Mouse (Mus musculus) liver, embryonic 15.5 days (tissue): Measurements from ENCODE around the gene Med13l. TPM values are rescaled to one million over a fixed set of nuclear protein-coding genes. Genes with fewer than 3 reads are reported as not detected.

ENCODE experiments used
- ATAC-seq: fragments of 200-750 bp; cut with Nextera tagmentation; 2 replicates; pipeline ENCODE4 v1.8.0; 2017; ENCODE audit warnings: moderate number of reproducible peaks, mild to moderate bottlenecking, moderate library complexity; ENCODE audit not compliant: insufficient read depth
- H3K27ac ChIP-seq: fragments of 300-500 bp; sonication (generic); replicated peaks from 2 replicates; pipeline ENCODE4 v1.5.1; 2015; ENCODE audit warnings: mild to moderate bottlenecking, inconsistent platforms
- H3K27me3 ChIP-seq: fragments of 300-500 bp; sonication (generic); 2 replicates; pipeline ENCODE4 v1.6.1; 2015; ENCODE audit warnings: mild to moderate bottlenecking, inconsistent platforms
- H3K36me3 ChIP-seq: fragments of 300-500 bp; sonication (generic); replicated peaks from 2 replicates; pipeline ENCODE4 v1.6.1; 2015; ENCODE audit warnings: moderate library complexity, mild to moderate bottlenecking, inconsistent platforms
- H3K4me1 ChIP-seq: fragments of 300-500 bp; sonication (generic); replicated peaks from 2 replicates; pipeline ENCODE4 v1.6.1; 2015; ENCODE audit warnings: inconsistent platforms
- H3K4me2 ChIP-seq: fragments of 300-500 bp; sonication (generic); 2 replicates; pipeline ENCODE4 v1.6.1; 2015; ENCODE audit warnings: moderate library complexity, mild to moderate bottlenecking, inconsistent platforms
- H3K4me3 ChIP-seq: fragments of 300-500 bp; sonication (generic); replicated peaks from 2 replicates; pipeline ENCODE4 v1.5.1; 2015; ENCODE audit warnings: mild to moderate bottlenecking, inconsistent platforms
- H3K9ac ChIP-seq: fragments of 300-500 bp; sonication (generic); 2 replicates; pipeline ENCODE4 v1.6.1; 2015; ENCODE audit warnings: moderate library complexity, mild to moderate bottlenecking, inconsistent platforms
- H3K9me3 ChIP-seq: fragments of 300-500 bp; sonication (generic); replicated peaks from 2 replicates; pipeline ENCODE4 v1.6.1; 2016; ENCODE audit warnings: inconsistent platforms
- WGBS: fragments of 180-500 bp; shearing (Covaris S2); methylation state at CpG from one replicate; pipeline ENCODE4 v1.1.7; 2015; ENCODE audit warnings: mixed read lengths; ENCODE audit not compliant: insufficient replicate concordance; 5-methylcytosine and 5-hydroxymethylcytosine counted together
- polyA plus RNA-seq: library from polyadenylated mRNA; unstranded; fragments of >200 nt; fragmentation: Nextera tagmentation; extraction: Ambion mirVana; gene quantifications from 2 replicates; pipeline ENCODE4 v1.2.1, GENCODE M21; 2015

Gene Med13l
- polyA plus RNA-seq, 1 experiment from 2014 or later, result 11.0 TPM

DNA sequence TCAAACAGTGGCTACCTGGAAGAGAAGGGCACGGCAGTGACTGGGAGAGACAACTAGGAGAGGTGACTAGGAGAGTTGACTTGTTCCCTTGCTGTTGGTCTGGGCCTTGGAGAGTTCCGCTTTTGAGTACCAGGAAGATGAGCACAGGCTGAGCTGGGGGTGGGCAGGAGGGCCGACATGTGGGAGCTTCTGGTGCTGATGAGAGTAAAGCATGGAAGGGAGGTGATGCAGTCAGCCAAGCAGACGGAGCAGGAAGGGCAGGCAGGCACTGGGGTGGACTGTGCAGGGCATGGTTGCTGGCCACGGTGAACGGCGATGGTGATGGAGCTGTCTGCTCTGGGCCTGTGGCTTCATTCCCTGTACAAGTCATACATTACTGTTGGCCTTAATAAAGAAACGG lies 172.2 kb downstream of the Med13l start:
- WGBS, result 91% methylated on average over 8 of the region's 8 CpGs
- Histone ChIP-seq H3K9ac (no peak overlapping the region), H3K27ac (no peak overlapping the region), H3K27me3 (no peaks in the 10 kb centered on the region), H3K36me3 (peaks cover 97% of the 10 kb centered on the region), H3K9me3 (no peaks in the 10 kb centered on the region), H3K4me2 (no peak overlapping the region), H3K4me3 (no peak overlapping the region), H3K4me1 (no peaks in the 10 kb centered on the region)
- ATAC-seq, result no peak

DNA sequence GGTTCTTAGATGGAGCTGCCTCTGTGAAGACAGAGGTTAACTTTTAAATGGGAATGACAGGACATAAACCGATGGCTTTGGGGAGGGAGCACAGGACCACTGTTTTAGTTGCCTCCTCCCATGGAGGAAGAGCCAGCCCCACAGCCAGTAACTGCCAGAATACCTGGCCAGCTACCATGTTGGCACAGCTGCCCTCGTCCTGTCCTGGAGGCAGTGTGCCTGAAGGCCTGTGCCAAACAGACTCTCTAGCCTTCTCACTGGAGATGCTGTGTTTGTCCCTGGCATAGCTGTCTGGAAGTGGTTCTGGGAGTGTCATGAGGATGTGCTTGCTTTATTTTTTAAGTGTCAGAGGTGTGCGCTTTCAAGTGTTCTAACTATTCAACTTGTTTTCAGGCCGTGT lies 173.1 kb downstream of the Med13l start:
- Histone ChIP-seq H3K27me3 (no peaks in the 10 kb centered on the region), H3K4me2 (no peak overlapping the region), H3K4me3 (no peak overlapping the region), H3K36me3 (peaks cover 97% of the 10 kb centered on the region), H3K9ac (no peak overlapping the region), H3K9me3 (no peaks in the 10 kb centered on the region), H3K4me1 (no peaks in the 10 kb centered on the region), H3K27ac (no peak overlapping the region)
- WGBS, result 87% methylated on average over 4 of the region's 4 CpGs
- ATAC-seq, result no peak

DNA sequence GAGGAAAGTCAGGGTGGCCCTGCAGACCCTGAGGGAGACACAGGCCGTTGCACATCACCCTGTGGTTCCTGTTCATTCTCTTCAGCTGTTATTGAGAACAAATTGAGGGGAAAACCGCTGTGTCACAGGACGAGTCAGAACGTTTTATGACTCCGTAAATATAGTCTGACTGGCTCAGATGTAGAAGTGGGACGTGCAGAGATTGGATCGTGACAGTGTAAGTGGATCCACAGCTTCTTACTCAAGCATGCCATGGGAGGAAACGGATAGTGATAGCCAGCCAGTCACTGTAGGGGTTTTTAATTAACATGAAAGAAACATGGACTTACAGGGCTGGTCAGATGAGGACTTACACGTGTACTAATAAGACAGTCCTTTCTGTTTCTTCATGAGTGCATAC lies 174.0 kb downstream of the Med13l start:
- Histone ChIP-seq H3K4me1 (no peaks in the 10 kb centered on the region), H3K36me3 (peaks cover 97% of the 10 kb centered on the region), H3K27ac (no peak overlapping the region), H3K4me2 (no peak overlapping the region), H3K9me3 (no peaks in the 10 kb centered on the region), H3K9ac (no peak overlapping the region), H3K4me3 (no peak overlapping the region), H3K27me3 (no peaks in the 10 kb centered on the region)
- WGBS, result 85% methylated on average over 9 of the region's 9 CpGs
- ATAC-seq, result no peak

DNA sequence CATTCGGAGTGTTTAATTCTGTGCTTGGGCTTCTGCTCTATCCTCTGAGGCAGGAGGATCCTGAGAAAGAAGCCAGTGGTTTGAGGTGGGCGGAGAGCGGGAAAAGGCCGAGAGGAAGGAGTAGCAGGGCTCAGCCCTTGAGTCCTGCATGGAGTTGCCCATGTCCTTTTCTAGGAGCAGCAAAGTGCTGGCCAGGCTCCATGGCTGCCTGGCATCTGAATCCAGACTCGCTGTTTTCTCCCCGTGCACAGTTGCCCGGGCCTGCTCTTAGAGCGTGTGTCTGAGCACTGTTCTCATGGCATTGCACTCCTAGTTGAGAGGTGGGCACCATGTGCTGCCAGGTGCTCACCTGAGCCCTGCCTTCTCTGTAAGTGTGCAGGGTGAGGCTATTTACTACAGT lies 175.3 kb downstream of the Med13l start:
- H3K36me3 ChIP-seq, result peaks cover 97% of the 10 kb centered on the region
- no peaks in the 10 kb centered on the region for H3K9me3 ChIP-seq
- 93% methylated on average over 8 of the region's 8 CpGs for WGBS
- H3K4me3 ChIP-seq, result no peak overlapping the region
- no peak overlapping the region for H3K9ac ChIP-seq
- no peaks in the 10 kb centered on the region for H3K27me3 ChIP-seq
- H3K4me1 ChIP-seq, result no peaks in the 10 kb centered on the region
- ATAC-seq, result no peak
- H3K27ac ChIP-seq, result no peak overlapping the region
- no peak overlapping the region for H3K4me2 ChIP-seq

DNA sequence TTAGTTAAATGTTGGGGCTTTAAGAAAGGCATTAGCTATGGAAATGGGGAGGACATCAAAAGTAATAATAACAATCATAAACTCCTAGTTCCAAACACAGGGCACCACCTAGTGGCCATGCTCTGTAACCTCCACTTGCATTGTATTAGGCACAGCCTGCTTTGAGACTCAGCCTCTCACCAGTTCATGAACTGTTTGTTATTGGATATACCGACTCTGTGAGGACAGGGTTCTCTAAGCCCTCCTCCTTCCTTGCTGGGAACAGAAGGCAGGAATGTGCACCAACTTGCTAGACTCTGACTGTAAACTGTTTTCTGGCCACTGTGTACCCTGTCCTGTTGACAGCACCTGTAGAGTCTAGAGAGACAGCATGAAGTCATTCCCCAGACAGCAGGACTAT lies 177.1 kb downstream of the Med13l start:
- 52% methylated on average over 1 of the region's 1 CpGs for WGBS

DNA sequence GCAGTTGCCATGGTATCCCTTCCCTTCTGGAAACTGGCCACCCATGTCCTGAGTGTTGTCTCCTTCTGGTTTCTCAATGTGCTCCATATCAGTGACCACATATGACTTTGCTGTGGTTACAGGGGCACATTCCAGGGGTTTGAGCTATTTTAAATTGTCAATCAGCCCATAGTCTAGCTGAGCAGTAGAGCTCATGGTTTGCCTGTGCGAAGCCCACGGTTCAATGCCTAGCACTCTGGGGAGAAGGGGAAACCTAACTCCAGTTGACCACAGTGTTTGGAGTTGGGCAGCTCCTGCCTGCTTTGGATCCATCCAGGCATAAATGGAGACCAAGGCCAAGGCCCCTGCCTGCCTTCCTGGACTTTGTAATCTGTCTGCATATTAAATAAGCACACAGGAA lies 182.6 kb downstream of the Med13l start:
- peaks cover 100% of the 10 kb centered on the region for H3K36me3 ChIP-seq
- no peak overlapping the region for H3K27ac ChIP-seq
- 74% methylated on average over 2 of the region's 2 CpGs for WGBS
- ATAC-seq, result no peak
- no peaks in the 10 kb centered on the region for H3K9me3 ChIP-seq
- no peaks in the 10 kb centered on the region for H3K27me3 ChIP-seq
- H3K4me3 ChIP-seq, result no peak overlapping the region
- H3K9ac ChIP-seq, result no peak overlapping the region
- H3K4me2 ChIP-seq, result no peak overlapping the region
- no peaks in the 10 kb centered on the region for H3K4me1 ChIP-seq

More for the DNA sequence above, 177.1 kb downstream of the Med13l start:
- Histone ChIP-seq H3K9ac (no peak overlapping the region), H3K4me2 (no peak overlapping the region), H3K27me3 (no peaks in the 10 kb centered on the region), H3K9me3 (no peaks in the 10 kb centered on the region), H3K27ac (no peak overlapping the region), H3K36me3 (peaks cover 98% of the 10 kb centered on the region), H3K4me3 (no peak overlapping the region), H3K4me1 (no peaks in the 10 kb centered on the region)
- no peak for ATAC-seq

DNA sequence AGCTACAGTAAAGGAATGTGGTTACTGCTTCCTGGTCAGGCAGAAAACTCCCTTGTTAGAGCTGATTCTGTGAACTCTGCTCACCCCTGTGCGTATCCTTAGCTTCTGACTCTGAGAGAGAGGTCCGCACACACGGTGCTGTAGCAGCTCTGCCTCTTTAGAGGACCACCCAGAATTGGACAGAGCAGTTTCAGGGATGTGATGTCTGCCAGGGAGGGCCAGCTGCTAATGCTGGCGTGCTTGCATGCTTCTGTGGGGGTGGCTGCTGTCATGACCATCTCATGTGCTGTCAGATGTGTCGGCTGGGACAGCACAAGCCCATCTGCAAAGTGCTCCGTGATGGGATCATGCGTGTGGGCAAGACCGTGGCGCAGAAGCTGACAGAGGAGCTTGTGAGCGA lies 186.5 kb downstream of the Med13l start:
- no peak overlapping the region for H3K27ac ChIP-seq
- no peaks in the 10 kb centered on the region for H3K27me3 ChIP-seq
- no peak for ATAC-seq
- no peak overlapping the region for H3K4me3 ChIP-seq
- H3K9ac ChIP-seq, result no peak overlapping the region
- WGBS, result 89% methylated on average over 10 of the region's 10 CpGs
- no peaks in the 10 kb centered on the region for H3K9me3 ChIP-seq
- H3K4me1 ChIP-seq, result no peaks in the 10 kb centered on the region
- H3K4me2 ChIP-seq, result no peak overlapping the region
- H3K36me3 ChIP-seq, result peaks cover 100% of the 10 kb centered on the region

DNA sequence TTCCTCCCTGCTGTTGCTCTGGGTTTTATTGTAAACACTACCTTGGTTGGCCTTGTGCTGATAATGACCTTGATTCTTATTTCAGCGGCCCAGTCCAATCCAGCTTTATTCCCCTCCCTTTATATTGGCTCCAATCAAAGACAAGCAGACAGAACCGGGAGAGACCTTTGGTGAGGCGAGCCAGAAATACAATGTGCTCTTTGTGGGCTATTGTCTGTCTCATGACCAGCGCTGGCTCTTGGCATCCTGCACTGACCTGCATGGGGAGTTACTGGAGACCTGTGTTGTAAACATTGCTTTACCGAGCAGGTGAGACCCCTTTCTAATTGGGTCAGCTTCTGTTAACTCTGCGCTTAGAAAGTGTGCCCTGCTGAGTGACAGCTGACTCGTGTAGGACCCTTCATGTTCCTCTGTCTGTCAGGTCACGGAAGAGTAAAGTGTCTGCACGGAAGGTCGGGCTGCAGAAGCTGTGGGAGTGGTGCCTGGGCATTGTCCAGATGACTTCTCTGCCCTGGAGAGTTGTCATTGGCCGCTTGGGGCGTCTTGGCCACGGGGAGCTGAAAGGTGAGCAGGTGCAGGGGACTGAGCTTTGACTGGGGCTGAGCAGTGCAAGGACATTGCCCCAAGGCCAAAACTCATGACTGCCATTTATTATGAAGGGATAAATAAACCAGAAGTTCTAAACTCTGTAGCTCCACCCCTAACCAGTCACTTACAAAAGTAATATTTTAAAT lies 191.1 kb downstream of the Med13l start:
- H3K27ac ChIP-seq, result no peak overlapping the region
- no peak overlapping the region for H3K4me2 ChIP-seq
- H3K4me1 ChIP-seq, result no peaks in the 10 kb centered on the region
- peaks cover 100% of the 10 kb centered on the region for H3K36me3 ChIP-seq
- H3K9me3 ChIP-seq, result no peaks in the 10 kb centered on the region
- no peak for ATAC-seq
- 85% methylated on average over 13 of the region's 13 CpGs for WGBS
- H3K27me3 ChIP-seq, result no peaks in the 10 kb centered on the region
- no peak overlapping the region for H3K4me3 ChIP-seq
- H3K9ac ChIP-seq, result no peak overlapping the region

DNA sequence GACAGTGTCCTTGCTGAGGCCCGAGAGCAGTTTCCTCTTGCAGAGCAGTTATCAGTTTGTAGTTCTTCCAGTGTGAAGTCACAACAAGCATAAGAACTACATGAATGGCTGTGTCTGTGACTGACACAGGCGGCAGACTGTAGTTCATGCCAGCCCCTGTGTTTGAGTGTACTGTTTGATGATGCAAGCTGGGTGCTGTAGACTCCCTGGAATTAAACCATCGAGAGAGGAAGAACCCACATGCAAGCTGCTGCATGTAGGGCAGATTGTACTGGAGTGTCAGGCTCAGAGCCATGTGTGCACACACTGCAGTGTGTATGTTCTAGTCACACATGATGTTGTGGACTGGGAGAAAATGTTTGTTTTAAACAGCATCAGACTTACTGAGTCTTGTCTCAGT lies 192.4 kb downstream of the Med13l start:
- Histone ChIP-seq H3K9ac (no peak overlapping the region), H3K9me3 (no peaks in the 10 kb centered on the region), H3K4me1 (no peaks in the 10 kb centered on the region), H3K36me3 (peaks cover 100% of the 10 kb centered on the region), H3K4me2 (no peak overlapping the region), H3K27me3 (no peaks in the 10 kb centered on the region), H3K4me3 (no peak overlapping the region), H3K27ac (no peak overlapping the region)
- WGBS, result 89% methylated on average over 3 of the region's 3 CpGs
- no peak for ATAC-seq

DNA sequence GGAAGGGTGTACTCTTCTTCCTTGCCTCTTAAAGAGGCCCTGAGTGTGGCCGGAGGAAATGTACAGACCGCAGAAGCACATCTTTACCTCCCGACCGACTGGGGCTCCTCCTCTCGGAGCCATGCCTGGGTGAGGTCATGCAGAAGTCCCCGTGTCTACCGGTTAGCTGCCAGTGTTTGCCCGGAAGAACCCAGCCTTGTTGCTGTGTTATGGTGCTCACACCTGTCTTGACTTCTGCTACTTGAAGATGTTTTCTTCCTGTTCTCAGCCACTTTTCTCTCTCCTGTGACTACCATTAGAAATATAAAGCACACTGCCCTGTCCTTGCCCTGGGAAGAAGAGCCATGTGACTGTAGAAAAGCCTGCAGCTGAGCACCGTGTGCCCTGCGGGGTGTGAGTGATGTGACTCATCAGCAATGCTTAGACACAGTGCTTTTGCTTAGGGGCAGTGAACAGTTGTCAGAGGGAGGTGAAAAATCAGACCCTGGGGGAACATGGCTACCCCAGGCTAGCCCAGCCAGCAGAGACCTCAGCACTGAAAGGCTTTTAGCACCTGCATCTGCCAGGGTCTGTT lies 193.1 kb downstream of the Med13l start:
- no peak overlapping the region for H3K4me2 ChIP-seq
- no peak overlapping the region for H3K9ac ChIP-seq
- no peaks in the 10 kb centered on the region for H3K4me1 ChIP-seq
- no peaks in the 10 kb centered on the region for H3K27me3 ChIP-seq
- no peaks in the 10 kb centered on the region for H3K9me3 ChIP-seq
- 85% methylated on average over 10 of the region's 10 CpGs for WGBS
- no peak overlapping the region for H3K27ac ChIP-seq
- H3K36me3 ChIP-seq, result peaks cover 100% of the 10 kb centered on the region
- no peak overlapping the region for H3K4me3 ChIP-seq
- no peak for ATAC-seq

DNA sequence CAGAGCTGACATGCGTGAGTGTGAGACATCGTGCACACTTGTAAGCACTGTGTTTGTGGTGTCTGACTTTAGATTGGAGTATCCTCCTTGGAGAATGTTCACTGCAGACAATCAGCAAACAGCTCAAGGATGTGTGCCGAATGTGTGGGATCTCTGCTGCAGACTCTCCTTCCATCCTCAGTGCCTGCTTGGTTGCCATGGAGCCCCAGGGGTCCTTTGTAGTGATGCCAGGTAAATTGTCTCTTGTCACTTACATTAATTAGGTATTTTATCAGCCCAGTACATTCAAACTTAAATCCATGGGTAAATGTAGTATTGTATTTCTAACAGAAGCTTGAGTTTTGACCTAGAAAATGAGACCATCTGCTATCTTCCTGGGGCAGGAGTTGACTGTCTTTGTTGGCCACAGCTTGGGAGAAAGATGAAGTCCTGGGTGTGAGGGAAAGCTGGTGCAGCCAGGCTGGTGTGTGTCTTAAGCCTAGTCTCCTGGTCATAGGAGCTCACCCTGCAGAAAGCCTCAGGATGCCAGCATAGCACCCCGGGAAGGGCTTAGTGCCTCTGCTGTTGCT lies 193.8 kb downstream of the Med13l start:
- Histone ChIP-seq H3K27ac (no peak overlapping the region), H3K9ac (no peak overlapping the region), H3K27me3 (no peaks in the 10 kb centered on the region), H3K4me3 (no peak overlapping the region), H3K36me3 (peaks cover 100% of the 10 kb centered on the region), H3K9me3 (no peaks in the 10 kb centered on the region), H3K4me2 (no peak overlapping the region), H3K4me1 (no peaks in the 10 kb centered on the region)
- whole genome bisulfite sequencing, result 96% methylated on average over 4 of the region's 4 CpGs
- ATAC-seq, result no peak
